Mouse (Mus musculus) heart, embryonic 11.5 days (tissue): ENCODE results near the gene Tpst1. TPM values are rescaled to one million over a fixed set of nuclear protein-coding genes. Genes with fewer than 3 reads are reported as not detected.

Experiments used
- ATAC-seq: fragments of 200-750 bp; cut with Nextera tagmentation; replicated peaks from 2 replicates; pipeline ENCODE4 v1.8.0; 2017; ENCODE audit warnings: moderate library complexity; ENCODE audit not compliant: insufficient number of reproducible peaks, low FRiP score, low TSS enrichment
- H3K27ac ChIP-seq: fragments of 300-500 bp; sonication (generic); 2 replicates; pipeline ENCODE4 v1.5.1; 2014; ENCODE audit warnings: mild to moderate bottlenecking, low read depth, low read length
- H3K27me3 ChIP-seq: fragments of 300-500 bp; sonication (generic); 2 replicates; pipeline ENCODE4 v1.6.1; 2014; ENCODE audit warnings: mild to moderate bottlenecking, low read length, mixed read lengths; ENCODE audit not compliant: control insufficient read depth, insufficient read depth
- H3K36me3 ChIP-seq: fragments of 300-500 bp; sonication (generic); 2 replicates; pipeline ENCODE4 v1.6.1; 2014; ENCODE audit warnings: mild to moderate bottlenecking, low read length, moderate library complexity, mixed read lengths; ENCODE audit not compliant: control insufficient read depth, insufficient read depth
- H3K4me1 ChIP-seq: fragments of 300-500 bp; sonication (generic); 2 replicates; pipeline ENCODE4 v1.6.1; 2014; ENCODE audit warnings: low read length; ENCODE audit not compliant: control insufficient read depth, insufficient read depth
- H3K4me2 ChIP-seq: fragments of 300-500 bp; sonication (generic); 2 replicates; pipeline ENCODE4 v1.6.1; 2014; ENCODE audit warnings: mild to moderate bottlenecking, moderate library complexity
- H3K4me3 ChIP-seq: fragments of 300-500 bp; sonication (generic); 2 replicates; pipeline ENCODE4 v1.5.1; 2014; ENCODE audit warnings: low read depth, low read length
- H3K9ac ChIP-seq: fragments of 300-500 bp; sonication (generic); 2 replicates; pipeline ENCODE4 v1.6.1; 2014; ENCODE audit warnings: mild to moderate bottlenecking, low read depth, low read length, moderate library complexity
- H3K9me3 ChIP-seq: fragments of 300-500 bp; sonication (generic); replicated peaks from 2 replicates; pipeline ENCODE4 v1.6.1; 2016; ENCODE audit warnings: low read length; ENCODE audit not compliant: control insufficient read depth
- WGBS: fragments of 180-500 bp; shearing (Covaris S2); extraction: QIAGEN DNeasy Blood & Tissue Kit; methylation state at CpG from one replicate; pipeline ENCODE4 v1.1.7; 2014; ENCODE audit not compliant: insufficient replicate concordance; 5-methylcytosine and 5-hydroxymethylcytosine counted together
- polyA plus RNA-seq: library from polyadenylated mRNA; unstranded; fragments of >200 nt; fragmentation: Nextera tagmentation; extraction: Ambion mirVana; gene quantifications from 2 replicates; pipeline ENCODE4 v1.2.1, GENCODE M21; 2014

Tpst1 gene
- polyA plus RNA-seq, 1 experiment from 2014 or later, result 28.1 TPM

DNA sequence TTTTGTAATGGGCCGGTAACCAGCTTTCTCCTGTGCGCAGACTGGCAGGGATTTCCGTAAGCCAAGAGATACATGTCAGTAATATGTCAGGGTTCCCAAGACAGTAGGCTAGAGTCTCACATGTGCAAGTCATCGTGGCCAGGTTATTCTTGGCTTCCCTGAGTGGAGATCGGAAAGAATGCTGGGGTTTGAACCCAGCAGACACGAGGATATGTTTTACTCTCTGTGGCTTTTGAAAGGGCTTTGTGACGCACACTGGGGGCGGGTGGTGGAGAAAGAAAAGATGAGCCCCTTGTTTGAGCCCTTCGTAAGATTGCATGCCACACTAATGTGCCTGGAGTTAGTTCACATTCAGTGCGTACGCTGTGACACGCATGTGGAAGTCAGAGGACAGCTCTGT is 43.0 kb downstream of the Tpst1 start:
- 83% methylated on average over 12 of the region's 12 CpGs for WGBS
- Histone ChIP-seq H3K4me1 (no peaks in the 10 kb centered on the region; the same call in 1 of the 2 replicates), H3K9me3 (no peaks in the 10 kb centered on the region), H3K27me3 (no peaks in the 10 kb centered on the region), H3K9ac (no peak overlapping the region), H3K36me3 (no peaks in the 10 kb centered on the region), H3K4me2 (no peak overlapping the region), H3K4me3 (no peak overlapping the region), H3K27ac (no peak overlapping the region)
- no peak for ATAC-seq

DNA sequence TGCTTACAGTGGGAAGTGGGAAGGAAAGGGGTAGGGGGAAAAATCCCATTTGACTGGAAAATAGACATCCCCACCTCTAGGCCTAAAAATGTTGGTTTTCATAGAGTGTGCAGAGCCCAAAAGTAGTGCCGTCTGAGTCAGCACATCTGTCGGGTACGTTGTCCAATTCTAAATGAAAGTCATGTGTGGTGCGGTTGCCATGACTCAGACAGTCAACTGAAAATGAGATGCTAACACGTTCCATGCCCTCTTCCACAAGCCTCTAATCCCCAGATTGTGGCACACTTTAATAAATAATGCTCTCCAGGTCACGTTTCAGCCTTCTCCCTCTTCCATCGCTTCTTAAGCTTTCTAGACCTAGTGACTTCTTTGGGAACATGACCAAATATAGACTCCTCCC is 43.7 kb downstream of the Tpst1 start:
- no peaks in the 10 kb centered on the region for H3K9me3 ChIP-seq
- no peaks in the 10 kb centered on the region for H3K27me3 ChIP-seq
- no peak overlapping the region for H3K4me2 ChIP-seq
- no peak for ATAC-seq
- no peaks in the 10 kb centered on the region; the same call in 1 of the 2 replicates for H3K4me1 ChIP-seq
- no peak overlapping the region for H3K27ac ChIP-seq
- WGBS, result 90% methylated on average over 7 of the region's 7 CpGs
- H3K4me3 ChIP-seq, result no peak overlapping the region
- no peak overlapping the region for H3K9ac ChIP-seq
- no peaks in the 10 kb centered on the region; the same call in 1 of the 2 replicates for H3K36me3 ChIP-seq

DNA sequence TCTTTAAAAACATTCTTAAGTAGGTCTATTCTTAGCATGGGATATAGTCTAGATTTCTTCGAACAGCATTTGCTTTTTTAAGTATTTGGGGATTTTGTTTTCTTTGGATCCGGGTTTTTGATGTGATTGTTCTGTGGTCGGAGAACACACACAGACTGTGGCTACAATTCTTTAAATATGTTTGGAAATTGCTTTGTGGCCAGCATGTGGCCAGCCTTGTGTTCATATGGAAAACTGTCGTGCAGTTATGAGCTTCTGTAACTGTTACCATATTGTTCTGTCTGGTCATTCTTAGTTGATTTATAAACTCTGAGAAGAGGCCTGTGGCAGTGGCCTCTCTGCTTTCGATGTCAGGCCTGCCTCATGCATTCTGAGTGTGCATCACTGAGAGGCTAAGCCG is 44.8 kb downstream of the Tpst1 start:
- Histone ChIP-seq H3K4me1 (no peaks in the 10 kb centered on the region; the same call in 1 of the 2 replicates), H3K9me3 (no peaks in the 10 kb centered on the region), H3K27me3 (no peaks in the 10 kb centered on the region), H3K4me3 (no peak overlapping the region), H3K27ac (no peak overlapping the region), H3K4me2 (no peak overlapping the region), H3K36me3 (no peaks in the 10 kb centered on the region; the same call in 1 of the 2 replicates), H3K9ac (no peak overlapping the region)
- ATAC-seq, result no peak
- WGBS, result 77% methylated on average over 6 of the region's 6 CpGs

DNA sequence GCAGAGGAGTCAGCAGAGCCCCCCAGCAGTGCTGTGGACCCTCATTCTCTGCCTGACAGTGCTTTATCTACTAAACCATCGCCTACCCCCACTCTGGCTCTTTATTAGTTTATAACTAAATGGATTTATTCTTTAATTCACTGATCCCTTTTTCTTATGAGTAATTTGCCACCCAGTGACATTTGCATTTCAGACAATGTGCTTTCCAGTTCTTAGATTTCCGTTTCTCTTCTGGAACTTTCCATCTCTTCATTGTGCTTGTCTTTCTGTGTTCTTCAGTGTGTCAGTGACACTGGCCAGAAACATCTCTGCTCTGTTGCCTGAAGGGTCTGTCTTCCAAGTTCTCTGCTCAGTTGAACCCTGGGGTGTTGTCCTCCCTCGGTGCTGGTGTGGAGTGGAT is 46.1 kb downstream of the Tpst1 start:
- Histone ChIP-seq H3K4me3 (no peak overlapping the region), H3K4me2 (no peak overlapping the region), H3K9me3 (no peaks in the 10 kb centered on the region), H3K9ac (no peak overlapping the region), H3K36me3 (no peaks in the 10 kb centered on the region; the same call in 1 of the 2 replicates), H3K4me1 (no peaks in the 10 kb centered on the region; the same call in 1 of the 2 replicates), H3K27me3 (no peaks in the 10 kb centered on the region), H3K27ac (no peak overlapping the region)
- WGBS, result 57% methylated on average over 3 of the region's 3 CpGs
- ATAC-seq, result no peak

DNA sequence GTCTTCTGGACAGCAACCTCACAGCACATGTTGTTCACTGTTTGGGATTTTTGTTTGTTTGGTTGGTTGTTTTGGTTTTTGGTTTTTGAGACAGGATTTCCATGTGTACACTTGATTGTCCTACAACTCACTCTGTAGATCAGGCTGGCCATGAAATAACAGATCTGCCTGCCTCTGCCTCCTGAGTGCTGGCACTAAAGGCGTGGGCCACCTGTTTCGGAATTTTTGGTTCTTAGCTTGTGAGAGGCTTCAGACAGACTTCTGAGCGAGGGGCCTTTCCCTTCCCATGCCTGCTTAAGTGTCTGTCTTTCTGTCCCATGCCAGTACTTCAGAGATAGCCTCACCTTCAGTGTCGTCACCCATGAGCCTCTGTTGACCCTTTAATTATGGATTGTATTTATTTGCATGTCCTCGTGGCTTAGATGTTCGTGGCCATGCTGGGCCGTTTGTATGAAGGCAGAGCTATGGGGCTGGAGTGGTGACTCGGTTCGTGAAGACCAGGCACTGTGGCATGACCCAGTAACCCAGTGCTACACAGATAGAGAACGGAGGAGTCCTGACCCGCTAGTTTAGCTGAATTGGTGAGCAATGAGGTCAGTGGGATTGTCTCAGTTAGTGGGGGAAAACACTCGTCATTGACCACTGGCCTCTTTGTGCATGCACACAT is 47.1 kb downstream of the Tpst1 start:
- Histone ChIP-seq H3K4me1 (no peaks in the 10 kb centered on the region; the same call in 1 of the 2 replicates), H3K36me3 (no peaks in the 10 kb centered on the region; the same call in 1 of the 2 replicates), H3K9me3 (no peaks in the 10 kb centered on the region), H3K4me3 (no peak overlapping the region), H3K27ac (no peak overlapping the region), H3K27me3 (no peaks in the 10 kb centered on the region), H3K4me2 (no peak overlapping the region), H3K9ac (no peak overlapping the region)
- no peak for ATAC-seq
- 85% methylated on average over 12 of the region's 12 CpGs for WGBS

DNA sequence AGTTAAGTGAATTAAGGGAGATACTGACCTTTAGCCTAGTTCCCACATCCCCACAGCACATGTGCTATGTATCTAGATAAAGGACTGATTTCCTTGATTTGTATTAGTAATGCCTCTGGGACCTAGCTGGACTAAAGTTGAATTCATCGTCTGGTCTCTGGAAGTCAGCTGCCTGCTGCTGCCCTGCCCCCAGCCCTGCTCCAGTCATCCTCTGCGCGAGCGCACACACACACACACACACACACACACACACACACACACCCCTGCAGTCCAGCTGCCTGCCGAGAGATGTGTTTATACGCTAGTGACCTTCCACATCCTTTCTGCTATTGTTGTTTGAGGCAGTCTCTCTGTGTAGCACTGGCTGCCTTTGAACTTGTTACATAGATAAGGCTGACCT is 47.8 kb downstream of the Tpst1 start:
- 69% methylated on average over 6 of the region's 6 CpGs for WGBS
- Histone ChIP-seq H3K9me3 (no peaks in the 10 kb centered on the region), H3K36me3 (no peaks in the 10 kb centered on the region; the same call in 1 of the 2 replicates), H3K27me3 (no peaks in the 10 kb centered on the region), H3K27ac (no peak overlapping the region), H3K4me1 (no peaks in the 10 kb centered on the region; the same call in 1 of the 2 replicates), H3K4me3 (no peak overlapping the region), H3K4me2 (no peak overlapping the region), H3K9ac (no peak overlapping the region)
- no peak for ATAC-seq

DNA sequence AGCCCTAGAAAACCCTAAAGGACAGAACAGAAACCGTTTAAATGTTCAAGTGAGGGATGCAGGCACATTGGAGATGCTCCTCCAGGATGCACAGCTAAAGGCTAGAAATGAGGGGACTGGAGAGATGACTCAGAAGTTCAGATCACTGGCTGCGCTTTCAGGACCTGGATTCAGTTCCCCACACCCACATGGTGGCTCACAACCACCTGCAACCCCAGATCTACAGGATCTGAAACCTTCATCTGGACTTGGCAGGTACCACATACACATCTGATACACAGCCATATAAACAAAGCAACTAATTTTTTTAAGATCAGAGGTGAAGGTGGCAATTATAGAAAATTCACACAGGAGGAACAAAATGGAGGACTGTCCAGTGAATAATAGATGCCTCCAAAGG is 49.2 kb downstream of the Tpst1 start:
- H3K4me1 ChIP-seq, result no peaks in the 10 kb centered on the region; the same call in 1 of the 2 replicates
- no peak overlapping the region for H3K4me2 ChIP-seq
- H3K27me3 ChIP-seq, result no peaks in the 10 kb centered on the region
- no peak overlapping the region for H3K27ac ChIP-seq
- H3K36me3 ChIP-seq, result no peaks in the 10 kb centered on the region; the same call in 1 of the 2 replicates
- no peaks in the 10 kb centered on the region for H3K9me3 ChIP-seq
- H3K4me3 ChIP-seq, result no peak overlapping the region
- WGBS, result 82% methylated on average over 2 of the region's 2 CpGs
- ATAC-seq, result no peak
- no peak overlapping the region for H3K9ac ChIP-seq

DNA sequence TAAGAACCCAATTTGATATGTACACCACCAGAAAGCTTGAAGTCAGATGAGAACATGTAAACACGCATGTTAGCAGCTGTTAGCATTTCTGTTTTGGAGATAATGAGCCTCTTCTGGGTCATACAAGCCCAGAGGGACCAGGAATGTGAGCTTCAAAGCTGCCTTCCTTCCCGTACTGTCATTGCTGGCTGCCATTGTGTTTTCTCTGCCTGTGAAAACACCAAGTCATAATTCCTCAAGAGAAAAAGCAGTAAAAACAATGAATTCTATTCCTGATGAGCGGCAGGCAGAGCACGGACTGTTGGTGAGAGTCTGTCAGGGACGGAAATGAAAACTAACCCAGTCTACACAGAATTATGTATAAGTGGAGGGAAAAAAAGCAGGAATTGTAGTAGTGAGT is 51.1 kb downstream of the Tpst1 start:
- no peak overlapping the region for H3K4me3 ChIP-seq
- ATAC-seq, result no peak
- H3K4me1 ChIP-seq, result no peaks in the 10 kb centered on the region; the same call in 1 of the 2 replicates
- H3K36me3 ChIP-seq, result no peaks in the 10 kb centered on the region; the same call in 1 of the 2 replicates
- 75% methylated on average over 5 of the region's 5 CpGs for WGBS
- no peaks in the 10 kb centered on the region for H3K9me3 ChIP-seq
- H3K9ac ChIP-seq, result no peak overlapping the region
- H3K27ac ChIP-seq, result no peak overlapping the region
- H3K4me2 ChIP-seq, result no peak overlapping the region
- no peaks in the 10 kb centered on the region for H3K27me3 ChIP-seq
